In the genomic region with DNA sequence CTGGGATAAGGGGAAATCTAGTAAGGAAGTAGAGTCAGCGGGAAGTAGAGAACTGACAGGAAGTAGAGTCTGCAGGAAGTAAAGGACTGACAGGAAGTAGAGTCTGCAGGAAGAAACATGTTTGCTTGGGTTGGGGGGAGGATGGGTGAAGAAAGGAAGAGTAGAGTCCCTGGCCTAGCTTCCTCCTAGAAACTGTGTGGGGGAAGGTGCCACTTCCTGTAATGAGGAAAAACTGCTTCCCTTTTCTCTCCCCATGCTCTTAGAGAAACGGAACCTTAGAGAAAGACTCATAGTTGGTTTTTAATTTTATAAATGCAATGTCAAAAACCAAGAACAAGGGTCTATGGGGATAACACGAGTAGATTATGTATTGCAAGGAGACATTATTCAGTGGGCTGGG, we compare ENCODE assay signal across 41 mouse cellular contexts. TPM values are rescaled to one million over a fixed set of nuclear protein-coding genes. Genes with fewer than 3 reads are reported as not detected.
"Had no signal": no experiment of that assay in that cellular context is flagged by ENCODE, and none has a peak within 500 bp of the region (broad histone marks: within the 10 kb centered on the region; RNA-seq: fewer than 3 reads in every experiment).

No protein-coding gene starts in this region.

- H3K4me3 ChIP-seq: gastrocnemius, adult 2 months; heart, embryonic 13.5 days; heart, embryonic 15.5 days; hindbrain, embryonic 10.5 days; hindbrain, embryonic 12.5 days; intestine, embryonic 15.5 days; layer of hippocampus, adult 2 months; limb, embryonic 13.5 days; limb, embryonic 15.5 days; liver, embryonic 13.5 days; liver, embryonic 15.5 days had no signal

- DNase-seq: gastrocnemius, adult 2 months; gastrocnemius, postnatal 10 days; gastrocnemius, postnatal 25 days; heart, adult 18-20 months; heart, postnatal 14 days; heart, postnatal 4 days; kidney, adult 18-20 months; kidney, adult 8-10 months; kidney, postnatal 10 days; kidney, postnatal 25 days; kidney, postnatal 4 days; layer of hippocampus, adult 9-11 months; layer of hippocampus, postnatal 36 days; left cerebral cortex, postnatal 4 days; liver, embryonic 13.5 days had no signal

- H3K27ac ChIP-seq: gastrocnemius, adult 2 months; heart, embryonic 13.5 days; heart, embryonic 15.5 days; hindbrain, embryonic 10.5 days; hindbrain, embryonic 12.5 days; intestine, embryonic 15.5 days; layer of hippocampus, adult 2 months; limb, embryonic 13.5 days; limb, embryonic 15.5 days; liver, embryonic 13.5 days; liver, embryonic 15.5 days had no signal

- H3K4me2 ChIP-seq: heart, embryonic 11.5 days; heart, embryonic 13.5 days; heart, embryonic 15.5 days; hindbrain, embryonic 12.5 days; intestine, embryonic 15.5 days; limb, embryonic 13.5 days; limb, embryonic 15.5 days; liver, embryonic 13.5 days; liver, embryonic 15.5 days had no signal

- ATAC-seq: hindbrain, embryonic 16.5 days; inflammation-experienced regulatory T-cells, adult 6 months; intestine, embryonic 15.5 days; intestine, postnatal 0 days had no signal

- H3K36me3 ChIP-seq: heart, embryonic 13.5 days; heart, embryonic 15.5 days; hindbrain, embryonic 10.5 days; hindbrain, embryonic 12.5 days; intestine, embryonic 15.5 days; limb, embryonic 13.5 days; limb, embryonic 15.5 days; liver, embryonic 13.5 days; liver, embryonic 15.5 days had no signal

- H3K27me3 ChIP-seq: heart, embryonic 13.5 days; heart, embryonic 15.5 days; hindbrain, embryonic 12.5 days; intestine, embryonic 15.5 days; limb, embryonic 13.5 days; limb, embryonic 15.5 days; liver, embryonic 13.5 days; liver, embryonic 15.5 days had no signal

- H3K9ac ChIP-seq: heart, embryonic 13.5 days; heart, embryonic 15.5 days; hindbrain, embryonic 12.5 days; hindbrain, embryonic 14.5 days; intestine, embryonic 15.5 days; limb, embryonic 13.5 days; limb, embryonic 15.5 days; liver, embryonic 13.5 days; liver, embryonic 15.5 days had no signal

- H3K9me3 ChIP-seq: heart, embryonic 15.5 days; intestine, embryonic 15.5 days; limb, embryonic 13.5 days; limb, embryonic 15.5 days; liver, embryonic 15.5 days had no signal

- H3K4me1 ChIP-seq: heart, embryonic 13.5 days; heart, embryonic 15.5 days; hindbrain, embryonic 10.5 days; intestine, embryonic 15.5 days; limb, embryonic 13.5 days; limb, embryonic 15.5 days; liver, embryonic 13.5 days; liver, embryonic 15.5 days had no signal

RNA-seq across cellular contexts. Expression of gene Tcl1, which starts 12.5 kb away (rescaled TPM):
- total RNA-seq: gastrocnemius, adult 2 months; gastrocnemius, postnatal 10 days; gastrocnemius, postnatal 25 days; gastrocnemius, postnatal 4 days; heart, adult 18-20 months; heart, postnatal 14 days; heart, postnatal 4 days; layer of hippocampus, adult 2 months; layer of hippocampus, postnatal 14 days; layer of hippocampus, postnatal 36 days; left cerebral cortex, adult 18-20 months; left cerebral cortex, adult 8-10 months; left cerebral cortex, postnatal 10 days; left cerebral cortex, postnatal 25 days; left cerebral cortex, postnatal 4 days; liver, adult 2 months had no signal
- polyA plus RNA-seq: frontal cortex, adult 2 months; heart, embryonic 11.5 days; heart, embryonic 13.5 days; heart, embryonic 15.5 days; heart, postnatal 0 days; hindbrain, embryonic 10.5 days; hindbrain, embryonic 12.5 days; hindbrain, embryonic 14.5 days; hindbrain, embryonic 16.5 days; inflammation-experienced regulatory T-cells, adult 6 months; intestine, embryonic 15.5 days; intestine, postnatal 0 days; kidney, embryonic 14.5 days; kidney, embryonic 16.5 days; limb, embryonic 11.5 days; limb, embryonic 15.5 days; liver, adult 2 months; liver, embryonic 13.5 days; liver, embryonic 15.5 days had no signal

RNA-seq across cellular contexts. Expression of gene Tcl1b4, which starts 33.3 kb away (rescaled TPM):
- total RNA-seq: gastrocnemius, adult 2 months; gastrocnemius, postnatal 10 days; gastrocnemius, postnatal 25 days; gastrocnemius, postnatal 4 days; heart, adult 18-20 months; heart, postnatal 14 days; heart, postnatal 4 days; layer of hippocampus, adult 2 months; layer of hippocampus, postnatal 14 days; layer of hippocampus, postnatal 36 days; left cerebral cortex, adult 18-20 months; left cerebral cortex, adult 8-10 months; left cerebral cortex, postnatal 10 days; left cerebral cortex, postnatal 25 days; left cerebral cortex, postnatal 4 days; liver, adult 2 months had no signal
- polyA plus RNA-seq: frontal cortex, adult 2 months; heart, embryonic 11.5 days; heart, embryonic 13.5 days; heart, embryonic 15.5 days; heart, postnatal 0 days; hindbrain, embryonic 10.5 days; hindbrain, embryonic 12.5 days; hindbrain, embryonic 14.5 days; hindbrain, embryonic 16.5 days; inflammation-experienced regulatory T-cells, adult 6 months; intestine, embryonic 15.5 days; intestine, postnatal 0 days; kidney, embryonic 14.5 days; kidney, embryonic 16.5 days; limb, embryonic 11.5 days; limb, embryonic 13.5 days; limb, embryonic 15.5 days; liver, adult 2 months; liver, embryonic 13.5 days; liver, embryonic 15.5 days had no signal

RNA-seq across cellular contexts. Expression of gene Tcl1b3, which starts 44.2 kb away (rescaled TPM):
- total RNA-seq: gastrocnemius, adult 2 months; gastrocnemius, postnatal 10 days; gastrocnemius, postnatal 25 days; gastrocnemius, postnatal 4 days; heart, adult 18-20 months; heart, postnatal 14 days; heart, postnatal 4 days; layer of hippocampus, adult 2 months; layer of hippocampus, postnatal 14 days; layer of hippocampus, postnatal 36 days; left cerebral cortex, adult 18-20 months; left cerebral cortex, adult 8-10 months; left cerebral cortex, postnatal 10 days; left cerebral cortex, postnatal 25 days; left cerebral cortex, postnatal 4 days; liver, adult 2 months had no signal
- polyA plus RNA-seq: frontal cortex, adult 2 months; heart, embryonic 11.5 days; heart, embryonic 13.5 days; heart, embryonic 15.5 days; heart, postnatal 0 days; hindbrain, embryonic 10.5 days; hindbrain, embryonic 12.5 days; hindbrain, embryonic 14.5 days; hindbrain, embryonic 16.5 days; inflammation-experienced regulatory T-cells, adult 6 months; intestine, embryonic 15.5 days; intestine, postnatal 0 days; kidney, embryonic 14.5 days; kidney, embryonic 16.5 days; limb, embryonic 11.5 days; limb, embryonic 13.5 days; limb, embryonic 15.5 days; liver, adult 2 months; liver, embryonic 13.5 days; liver, embryonic 15.5 days had no signal

RNA-seq across cellular contexts. Expression of gene Tcl1b5, which starts 58.9 kb away (rescaled TPM):
- total RNA-seq: gastrocnemius, adult 2 months; gastrocnemius, postnatal 10 days; gastrocnemius, postnatal 25 days; gastrocnemius, postnatal 4 days; heart, adult 18-20 months; heart, postnatal 14 days; heart, postnatal 4 days; layer of hippocampus, adult 2 months; layer of hippocampus, postnatal 14 days; layer of hippocampus, postnatal 36 days; left cerebral cortex, adult 18-20 months; left cerebral cortex, adult 8-10 months; left cerebral cortex, postnatal 10 days; left cerebral cortex, postnatal 25 days; left cerebral cortex, postnatal 4 days; liver, adult 2 months had no signal
- polyA plus RNA-seq: frontal cortex, adult 2 months; heart, embryonic 11.5 days; heart, embryonic 13.5 days; heart, embryonic 15.5 days; heart, postnatal 0 days; hindbrain, embryonic 10.5 days; hindbrain, embryonic 12.5 days; hindbrain, embryonic 14.5 days; hindbrain, embryonic 16.5 days; inflammation-experienced regulatory T-cells, adult 6 months; intestine, embryonic 15.5 days; intestine, postnatal 0 days; kidney, embryonic 14.5 days; kidney, embryonic 16.5 days; limb, embryonic 11.5 days; limb, embryonic 13.5 days; limb, embryonic 15.5 days; liver, adult 2 months; liver, embryonic 13.5 days; liver, embryonic 15.5 days had no signal
